Mouse (Mus musculus) megakaryocyte, embryonic 14.5 days (primary cell): Measurements from ENCODE around the gene Ppp3ca.

ENCODE experiments used
- FLI1 ChIP-seq: IDR thresholded peaks from 2 replicates; pipeline ENCODE4 v1.6.1; 2012; ENCODE audit warnings: low read length, inconsistent platforms, mixed read lengths
- GATA1 ChIP-seq: IDR thresholded peaks from 3 replicates; pipeline ENCODE4 v1.6.1; 2012; ENCODE audit warnings: mixed read lengths, low read length, inconsistent platforms, borderline replicate concordance

GRCm38 (mm10) chr3:136721804-136722427 is 52.0 kb downstream of the Ppp3ca start:
- TF ChIP-seq GATA1, result no peak
- TF ChIP-seq FLI1, result no peak
